Mouse (Mus musculus) cerebellum, adult 2 months (tissue): ENCODE results near the gene Gzf1.

Experiments used
- CTCF ChIP-seq: fragments of 200-500 bp; IDR thresholded peaks from 2 replicates; pipeline ENCODE4 v1.5.1; 2011; ENCODE audit warnings: low read depth, mild to moderate bottlenecking, control low read depth, low read length, moderate library complexity, borderline replicate concordance; ENCODE audit not compliant: insufficient read depth
- POLR2A ChIP-seq: fragments of 200-500 bp; IDR thresholded peaks from 2 replicates; pipeline ENCODE4 v1.6.1; 2011; ENCODE audit warnings: low read length, control low read depth, borderline replicate concordance; ENCODE audit not compliant: insufficient read depth

DNA sequence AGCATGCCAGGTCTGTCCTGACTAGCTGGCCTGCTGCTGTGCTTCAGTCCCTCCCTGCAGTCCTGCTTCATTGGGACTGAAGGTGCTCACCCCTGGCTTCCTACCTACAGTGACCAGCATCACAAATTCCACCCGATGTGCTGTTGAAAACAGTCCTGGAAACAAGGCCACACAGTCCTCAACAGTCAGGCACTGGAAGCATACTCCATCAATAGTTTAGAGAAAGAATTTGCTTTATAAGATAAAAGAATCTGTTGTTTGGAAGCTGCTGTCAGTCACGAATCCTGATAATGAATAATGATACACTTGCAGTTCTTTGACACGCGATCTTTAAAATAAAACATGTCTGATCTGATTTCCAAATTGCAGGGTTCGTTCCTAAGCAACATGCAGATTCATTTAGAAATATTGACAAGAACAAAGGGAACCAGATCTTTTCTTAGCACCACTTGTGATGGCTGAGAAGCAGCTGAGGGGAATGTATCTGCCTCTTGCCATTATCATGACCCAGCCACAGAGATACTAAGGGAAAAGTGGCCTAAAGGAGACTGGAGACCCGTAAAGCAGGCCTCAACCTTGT, 36.3 kb upstream of the Gzf1 start:
- no peak for TF ChIP-seq CTCF
- TF ChIP-seq POLR2A = no peak
